Mouse (Mus musculus): ENCODE results near the gene Klf2.

Klf2 gene

GRCm38 (mm10) chr8:72318801-72319322 is at the start of gene Klf2:
Klf2 (plus strand) TSS chr8:72319033.
- peak; percentile 94 to 97 for DNase-seq (ENCODE audit: low spot score in 2 of 2)

GRCm38 (mm10) chr8:72270606-72271005 is 48.2 kb upstream of the Klf2 start:
- DNase-seq (ENCODE audit: low spot score in 2 of 2), result peak; percentile 72 to 83

- DNase-seq (ENCODE audit: low spot score in 2 of 2), result no peak
These were observed 47.7 kb upstream of the Klf2 start for GRCm38 (mm10) chr8:72271051-72271660.

GRCm38 (mm10) chr8:72271691-72272090 is 47.1 kb upstream of the Klf2 start:
- DNase-seq (ENCODE audit: low spot score in 2 of 2), result no peak

GRCm38 (mm10) chr8:72272361-72272760 is 46.5 kb upstream of the Klf2 start:
- peak; percentile 81 to 89 for DNase-seq (ENCODE audit: low spot score in 2 of 2)

- DNase-seq (ENCODE audit: low spot score in 2 of 2), result peak in 1 of 2 experiments; percentile 73
These were observed 45.6 kb upstream of the Klf2 start for GRCm38 (mm10) chr8:72273111-72273770.

GRCm38 (mm10) chr8:72273807-72274206 is 45.0 kb upstream of the Klf2 start:
- peak; percentile 59 to 73 for DNase-seq (ENCODE audit: low spot score in 2 of 2)

GRCm38 (mm10) chr8:72277244-72277643 is 41.6 kb upstream of the Klf2 start:
- DNase-seq (ENCODE audit: low spot score in 2 of 2), result no peak

- peak; percentile 35 to 64 for DNase-seq (ENCODE audit: low spot score in 2 of 2)
These were observed 39.7 kb upstream of the Klf2 start for GRCm38 (mm10) chr8:72279151-72279550.

GRCm38 (mm10) chr8:72281634-72282033 is 37.2 kb upstream of the Klf2 start:
- DNase-seq (ENCODE audit: low spot score in 2 of 2), result no peak

- DNase-seq (ENCODE audit: low spot score in 2 of 2), result no peak
These were observed 33.5 kb upstream of the Klf2 start for GRCm38 (mm10) chr8:72285285-72285684.

GRCm38 (mm10) chr8:72289051-72289450 is 29.8 kb upstream of the Klf2 start:
- DNase-seq (ENCODE audit: low spot score in 2 of 2), result no peak

GRCm38 (mm10) chr8:72291104-72291503 is 27.7 kb upstream of the Klf2 start:
- DNase-seq (ENCODE audit: low spot score in 2 of 2), result peak in 1 of 2 experiments; percentile 9

- DNase-seq (ENCODE audit: low spot score in 2 of 2), result no peak
These were observed 25.5 kb upstream of the Klf2 start for GRCm38 (mm10) chr8:72293309-72293708.

GRCm38 (mm10) chr8:72295125-72295524 is 23.7 kb upstream of the Klf2 start:
- DNase-seq (ENCODE audit: low spot score in 2 of 2), result no peak

GRCm38 (mm10) chr8:72295679-72296078 is 23.2 kb upstream of the Klf2 start:
- DNase-seq (ENCODE audit: low spot score in 2 of 2), result peak in 1 of 2 experiments; percentile 28

- DNase-seq (ENCODE audit: low spot score in 2 of 2), result no peak
These were observed 22.3 kb upstream of the Klf2 start for GRCm38 (mm10) chr8:72296561-72296960.

- peak in 1 of 2 experiments; percentile 56 for DNase-seq (ENCODE audit: low spot score in 2 of 2)
These were observed 19.9 kb upstream of the Klf2 start for GRCm38 (mm10) chr8:72298928-72299327.

GRCm38 (mm10) chr8:72300654-72301400 is 18.0 kb upstream of the Klf2 start:
- no peak for DNase-seq (ENCODE audit: low spot score in 2 of 2)

- DNase-seq (ENCODE audit: low spot score in 2 of 2), result no peak
These were observed 17.3 kb upstream of the Klf2 start for GRCm38 (mm10) chr8:72301497-72301896.

GRCm38 (mm10) chr8:72302986-72303612 is 15.7 kb upstream of the Klf2 start:
- DNase-seq (ENCODE audit: low spot score in 2 of 2), result no peak

GRCm38 (mm10) chr8:72303633-72304032 is 15.2 kb upstream of the Klf2 start:
- no peak for DNase-seq (ENCODE audit: low spot score in 2 of 2)

Measured in spleen, postnatal 4 days (tissue).